Mouse (Mus musculus): ENCODE data around the gene Snca.

DNA sequence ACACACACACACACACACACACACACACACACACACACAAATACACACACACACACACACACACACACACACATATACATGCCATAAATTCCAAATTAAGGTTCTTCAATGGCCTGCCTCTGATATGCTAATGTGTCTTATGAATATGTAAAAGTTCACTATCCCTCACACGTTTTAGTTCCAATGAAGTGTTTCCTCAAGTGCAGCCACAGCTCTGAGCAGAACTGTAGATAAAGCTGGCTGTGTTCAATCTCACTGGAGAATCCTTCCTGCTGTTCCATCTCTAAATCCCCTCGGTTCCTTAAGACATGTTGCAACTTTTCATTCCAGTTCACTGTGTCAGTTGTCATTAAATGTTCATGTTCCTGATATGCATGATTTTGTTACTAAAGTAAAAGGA, 98.5 kb downstream of the Snca start:
- TF ChIP-seq CTCF (IDR thresholded peaks at IDR 0.05; ENCODE audit: extremely low read depth, insufficient read depth, low read length): no peak
- no peak for TF ChIP-seq POLR2A (IDR thresholded peaks at IDR 0.05; ENCODE audit: extremely low read depth, insufficient read depth, low read length)
